Mouse (Mus musculus): Measurements from ENCODE around the gene Tmem14a.
"Not testable (repeated sequence)": the region's sequence is repeated elsewhere in the genome, so short reads cannot be mapped to it uniquely, and the experiment has no call there.

GRCm38 (mm10) chr1:21213991-21214692 lies 4.2 kb upstream of the Tmem14a start:
- not testable (repeated sequence) for TF ChIP-seq CTCF, EP300 (IDR thresholded peaks at IDR 0.05; ENCODE audit: low read depth)
